Mouse (Mus musculus) gastrocnemius, postnatal 4 days (tissue): ENCODE measurements around the gene Marf1. TPM values are rescaled to one million over a fixed set of nuclear protein-coding genes. Genes with fewer than 3 reads are reported as not detected.
"Not testable (repeated sequence)": the region's sequence is repeated elsewhere in the genome, so short reads cannot be mapped to it uniquely, and the experiment has no call there.

Experiments
- DNase-seq, 2 experiments: peaks; one replicate each; pipeline ENCODE4 v3.0.0; 2021 to 2022; ENCODE audit warnings: low spot score in 2 of 2, mixed read lengths in 2 of 2
- long read RNA-seq, 2 experiments: library from polyadenylated mRNA; stranded (forward); transcript quantifications; one replicate each; pipeline ENCODE4 v2.0.0; 2021
- total RNA-seq, 2 experiments: library from RNA; stranded (reverse); gene quantifications; 2 replicates each; pipeline ENCODE4 v1.2.3; 2021

Gene Marf1
- 10 to 100 TPM; 29.4 to 32.0 TPM for total RNA-seq
- long read RNA-seq, experiment 1, partial matches to known transcripts, result 1 of 2 reads
- long read RNA-seq, experiment 1, other reads (novel, unspliced or antisense), result 1 of 2 reads
- long read RNA-seq, experiment 2, full-length matches to known transcripts, result 2 of 6 reads
- long read RNA-seq, experiment 2, partial matches to known transcripts, result 1 of 6 reads
- long read RNA-seq, experiment 2, other reads (novel, unspliced or antisense), result 3 of 6 reads

DNA sequence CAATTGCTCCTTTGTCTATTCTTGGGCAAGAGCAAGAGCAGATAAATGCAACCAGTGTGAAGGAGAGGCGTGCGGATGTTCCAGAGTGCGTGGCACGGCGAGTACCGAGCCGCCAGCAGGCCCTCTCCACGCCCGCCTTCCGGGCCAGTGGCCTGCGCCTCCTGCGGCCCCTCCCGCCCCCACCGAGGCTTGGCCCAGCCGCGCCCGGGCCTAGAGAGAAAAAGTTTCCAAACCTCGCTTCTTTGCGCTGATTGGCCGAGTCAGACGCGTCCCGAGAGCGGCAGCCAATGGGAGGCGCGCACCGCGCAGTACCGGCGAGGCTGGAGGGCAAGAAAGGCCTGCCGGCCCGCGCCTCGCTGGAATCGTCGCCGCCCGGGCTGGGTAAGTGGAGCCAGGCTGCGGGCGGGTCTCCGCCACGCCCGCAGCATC is at the start of gene Marf1, which contains the start of gene Nde1:
Marf1 (minus strand) TSS at position 364 of the 429 bp plus-strand sequence.
Nde1 (plus strand) TSS at position 288 of the 429 bp plus-strand sequence.
- peak; percentile 82 to 93 for DNase-seq

DNA sequence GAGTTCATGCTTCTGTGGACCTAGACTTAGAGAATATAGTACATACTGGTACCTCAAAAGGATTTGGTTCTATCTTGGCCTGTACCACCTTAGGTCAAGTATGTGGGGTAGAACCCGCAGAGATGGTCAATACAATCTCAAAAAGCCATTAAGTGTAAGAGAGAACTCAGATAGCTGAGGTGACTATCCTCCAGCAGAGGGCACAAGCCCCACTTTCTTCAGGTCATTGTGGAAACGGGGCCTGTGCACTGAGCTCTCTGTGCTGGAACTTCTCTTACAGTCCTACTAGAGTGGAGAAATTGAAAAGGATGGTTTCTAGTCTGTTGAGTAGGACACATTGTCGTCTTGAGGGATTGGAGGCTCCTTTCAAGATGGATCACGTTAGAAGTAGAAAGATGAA is 35.6 kb upstream of the Marf1 start:
- DNase-seq, result no peak

DNA sequence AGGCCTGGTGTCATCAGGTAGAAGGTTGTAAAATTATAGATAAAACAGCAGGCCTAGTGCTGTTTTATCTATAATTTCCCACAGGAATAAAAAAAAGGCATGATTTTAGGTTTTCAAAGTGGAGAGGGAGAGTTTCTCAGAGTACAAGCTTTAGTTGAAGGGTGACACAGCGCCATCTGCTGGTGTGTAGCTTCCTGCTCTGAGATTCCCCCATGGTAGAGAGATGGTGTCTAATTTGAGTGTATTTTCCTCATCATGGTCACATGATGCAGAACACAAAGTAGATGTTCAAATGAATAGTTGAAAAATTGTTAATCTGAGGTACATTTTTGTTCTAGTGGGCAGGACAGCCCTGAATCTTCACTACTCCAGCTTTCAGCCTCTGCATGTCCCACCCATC is 32.3 kb upstream of the Marf1 start:
- peak in 1 of 2 experiments; percentile 31 for DNase-seq

DNA sequence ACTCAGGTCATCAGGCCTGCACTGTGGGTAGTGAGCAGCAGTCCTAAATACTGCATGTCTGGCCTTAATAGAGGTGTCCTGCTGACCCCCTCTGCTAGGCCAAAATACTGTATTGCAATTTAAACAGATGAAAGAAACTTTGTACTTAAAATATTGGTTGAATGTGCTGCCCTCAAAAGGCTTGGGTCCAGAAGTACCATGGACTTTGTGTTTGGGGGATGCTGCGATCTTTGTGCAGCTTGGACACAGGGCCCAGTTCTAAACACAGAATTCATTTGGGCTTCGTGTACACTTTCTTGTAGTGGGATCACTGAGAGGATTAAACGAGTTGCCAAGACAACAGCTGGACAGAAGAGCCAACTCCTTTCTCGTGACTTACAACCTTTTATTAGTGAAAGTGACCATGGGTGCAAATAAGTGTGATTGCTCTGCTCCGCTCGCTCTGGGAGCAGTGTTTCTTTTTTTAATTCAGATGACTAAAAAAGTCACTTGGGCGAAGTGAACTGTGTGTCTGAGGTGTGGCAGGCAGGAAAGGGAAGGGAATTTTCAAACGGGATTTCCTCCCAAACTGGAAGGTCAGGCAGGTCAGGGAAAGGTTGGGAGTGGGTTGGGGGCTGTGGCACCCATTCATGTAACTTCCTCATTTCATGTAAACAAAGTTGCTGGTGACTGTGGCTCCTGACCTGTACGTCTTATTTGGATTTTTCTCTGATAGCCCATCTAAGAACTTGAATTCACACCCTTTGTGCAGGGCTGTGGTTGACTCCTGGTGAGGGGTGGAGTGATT is 31.2 kb upstream of the Marf1 start:
- no peak for DNase-seq

GRCm38 (mm10) chr16:14185516-14185915 is 22.4 kb upstream of the Marf1 start:
- no peak for DNase-seq

DNA sequence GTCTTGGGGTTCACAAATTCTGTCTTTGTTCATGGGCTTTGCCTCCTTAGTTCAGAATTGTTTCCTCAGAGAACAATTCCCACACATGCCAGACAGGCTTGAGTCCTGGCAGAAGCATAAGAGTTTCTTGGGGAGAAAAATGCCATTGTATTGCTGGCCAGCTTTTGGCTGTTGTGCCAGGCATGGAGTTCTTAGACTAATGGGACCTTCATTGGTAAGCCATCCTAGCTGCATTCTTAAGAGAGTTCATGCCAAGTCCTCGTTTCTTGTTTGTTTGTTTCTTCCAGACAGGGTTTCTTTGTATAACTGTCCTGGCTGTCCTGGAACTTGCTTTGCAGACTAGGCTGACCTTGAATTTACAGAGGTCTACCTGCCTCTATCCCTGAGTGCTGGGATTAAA is 20.7 kb upstream of the Marf1 start:
- no peak for DNase-seq

DNA sequence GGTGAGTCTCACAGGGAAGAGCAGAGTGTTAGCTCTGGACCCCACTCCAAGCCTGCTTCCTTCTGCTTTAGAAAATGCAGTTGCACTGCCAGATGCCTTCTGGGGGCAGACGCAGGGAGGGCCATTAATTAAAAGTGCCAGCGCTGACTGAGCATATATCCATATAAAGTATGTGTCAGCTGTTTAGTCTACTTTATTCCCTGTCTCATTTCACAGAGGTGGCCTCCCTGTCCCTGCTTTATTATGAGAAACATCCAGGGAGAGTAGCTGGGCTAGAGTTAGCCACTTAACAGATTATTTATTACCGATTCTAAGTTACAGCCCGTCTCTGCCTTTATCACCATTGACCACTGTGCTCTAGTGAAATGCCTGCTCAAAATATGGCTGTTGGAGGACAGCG is 19.2 kb upstream of the Marf1 start:
- no peak for DNase-seq

GRCm38 (mm10) chr16:14180163-14180733 is 17.1 kb upstream of the Marf1 start:
- no peak for DNase-seq

GRCm38 (mm10) chr16:14178041-14178440 is 14.9 kb upstream of the Marf1 start:
- DNase-seq, result no peak

- DNase-seq, result no peak
These were observed 6.6 kb upstream of the Marf1 start for GRCm38 (mm10) chr16:14169706-14170105.

GRCm38 (mm10) chr16:14166490-14166889 is 3.3 kb upstream of the Marf1 start:
- DNase-seq, result no peak

- no peak for DNase-seq
These were observed 580 bp upstream of the Marf1 start for GRCm38 (mm10) chr16:14163731-14164130.

DNA sequence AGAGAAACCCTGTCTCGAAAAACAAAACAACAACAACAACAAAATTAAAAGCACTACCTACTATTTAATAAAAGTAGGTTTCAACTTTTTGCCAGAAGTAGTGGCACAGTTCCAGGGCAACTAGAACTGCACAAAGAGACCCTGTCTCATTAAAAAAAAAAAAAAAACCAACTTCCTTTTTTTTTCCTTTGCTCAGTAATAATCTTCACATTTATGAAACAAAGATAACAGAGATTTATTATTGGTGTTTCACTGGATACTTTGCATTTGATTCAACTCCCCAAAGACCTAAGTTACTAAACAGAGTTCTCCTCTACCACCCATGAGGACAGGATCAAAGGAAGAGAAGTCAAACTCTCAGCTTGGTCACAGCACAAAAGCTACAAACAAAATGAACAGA is 2.2 kb downstream of the Marf1 start:
- no peak for DNase-seq

- peak; percentile 38 to 68 for DNase-seq
These were observed 3.4 kb downstream of the Marf1 start for GRCm38 (mm10) chr16:14159746-14160131.

- DNase-seq, result peak; percentile 98 to 99
These were observed 4.0 kb downstream of the Marf1 start for GRCm38 (mm10) chr16:14158936-14159745.

GRCm38 (mm10) chr16:14158536-14158935 is 4.6 kb downstream of the Marf1 start:
- no peak for DNase-seq

DNA sequence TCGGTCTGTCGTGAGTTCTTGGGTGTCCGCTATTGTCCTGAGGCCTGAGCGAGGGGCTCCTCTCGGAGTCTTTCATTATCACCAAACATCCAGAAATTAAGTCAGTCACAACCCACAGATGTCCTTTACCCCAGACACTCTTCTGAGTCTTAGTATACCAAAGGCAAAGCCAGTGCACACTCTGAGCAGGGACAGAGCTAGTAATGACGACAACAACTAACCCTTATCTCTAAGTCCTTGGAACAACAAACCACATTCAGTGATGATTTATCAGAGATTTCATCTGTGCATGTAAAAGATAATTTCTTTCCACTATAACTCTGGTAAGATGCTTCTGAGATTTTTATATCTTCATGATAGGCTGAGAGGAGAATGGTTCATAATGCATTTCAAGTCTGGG is 6.8 kb downstream of the Marf1 start:
- no peak for DNase-seq

DNA sequence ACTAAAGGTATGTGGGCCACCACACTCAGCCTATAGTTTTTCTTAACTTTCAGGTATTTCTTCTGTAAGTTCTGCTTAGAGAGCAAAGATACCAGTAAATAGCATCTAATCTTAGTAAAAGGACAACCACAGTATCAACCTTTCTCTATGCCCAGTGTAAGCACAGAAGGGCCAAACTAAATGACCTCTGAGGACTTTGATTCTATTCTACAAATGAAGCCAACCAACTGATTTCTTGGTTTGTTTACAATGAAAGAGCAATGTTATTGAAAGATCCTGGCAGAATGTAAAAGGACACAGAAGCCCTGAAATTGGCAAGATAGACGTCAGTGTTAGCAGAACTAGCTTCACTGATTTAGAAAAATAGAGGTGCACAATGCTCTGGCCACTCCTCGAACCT is 7.5 kb downstream of the Marf1 start:
- not testable (repeated sequence) for DNase-seq

DNA sequence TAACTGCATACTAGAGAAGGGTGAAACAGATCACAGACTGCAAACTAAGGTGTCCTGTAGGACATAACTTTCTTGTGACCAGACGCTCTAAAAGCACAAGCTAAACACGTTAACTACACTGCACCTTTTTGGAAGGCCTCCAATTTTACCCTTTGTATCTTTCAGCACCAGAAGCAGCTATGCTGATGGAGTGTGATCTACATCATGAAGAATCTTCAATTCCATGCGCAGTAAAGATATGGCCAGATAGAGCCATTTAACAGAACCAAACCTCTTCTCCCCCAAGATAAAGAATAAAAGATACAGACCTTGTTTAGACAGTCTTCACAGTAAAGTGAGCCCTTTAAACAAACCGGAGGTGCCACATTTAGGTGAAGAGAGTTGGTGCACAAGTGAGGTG is 11.4 kb downstream of the Marf1 start:
- DNase-seq, result no peak

DNA sequence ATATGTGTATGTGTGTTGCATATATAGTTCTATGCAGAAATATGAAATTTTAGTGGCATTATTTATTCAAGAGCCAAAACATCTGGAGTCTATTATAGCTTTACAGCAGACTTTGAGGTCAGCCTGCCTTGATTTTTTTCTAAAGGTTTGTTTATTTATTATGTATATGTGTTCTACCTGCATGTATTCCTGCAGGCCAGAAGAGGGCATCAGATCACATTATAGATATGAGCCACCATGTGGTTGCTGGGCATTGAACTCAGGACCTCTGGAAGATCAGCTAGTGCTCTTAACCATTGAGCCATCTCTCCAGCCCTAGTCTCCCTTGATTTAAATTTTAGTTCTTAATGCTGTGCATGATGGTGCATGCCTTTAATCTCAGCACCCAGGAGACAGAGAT is 15.4 kb downstream of the Marf1 start:
- no peak for DNase-seq

- no peak for DNase-seq
These were observed 19.9 kb downstream of the Marf1 start for GRCm38 (mm10) chr16:14143298-14143697.
